7 mouse cellular contexts compared by ENCODE assay signal in genomic region chr12:24498150-24498840, GRCm38 (mm10). TPM values are rescaled to one million over a fixed set of nuclear protein-coding genes. Genes with fewer than 3 reads are reported as not detected.
DNase-seq lines count a peak whose midpoint lies in the region; ATAC-seq lines count a peak whose summit lies in the region.

Gene Taf1b (plus strand): TSS chr12:24498359.

- intact Hi-C loops in gastrocnemius, postnatal 36 days (cut with DNase I): no loop called here
- intact Hi-C loops in left cerebral cortex, postnatal 36 days (cut with DNase I): no loop called here

- ATAC-seq in intestine, embryonic 16.5 days: peak; percentile 95
- ATAC-seq in midbrain, embryonic 11.5 days (ENCODE audit: low FRiP score): peak; percentile 93

- WGBS in intestine, embryonic 16.5 days: 8% methylated on average over 31 of the region's 31 CpGs
- WGBS in midbrain, embryonic 11.5 days: 12% methylated on average over 22 of the region's 31 CpGs

- peak within 1 kb of the TSS; percentile 48; the same call in 1 of the 2 replicates for H3K27ac ChIP-seq in intestine, embryonic 16.5 days (ENCODE audit: low read length)
- H3K27ac ChIP-seq in midbrain, embryonic 11.5 days (ENCODE audit: low read depth, low read length): no peak within 1 kb of the TSS

- H3K4me1 ChIP-seq in intestine, embryonic 16.5 days (ENCODE audit: control insufficient read depth, insufficient read depth, low read length): no peaks in the 10 kb centered on the region
- H3K4me1 ChIP-seq in midbrain, embryonic 11.5 days (ENCODE audit: control insufficient read depth, insufficient read depth, low read length): no peaks in the 10 kb centered on the region

- H3K27me3 ChIP-seq in intestine, embryonic 16.5 days (replicated peaks; ENCODE audit: control insufficient read depth, insufficient read depth, low read length): no peaks in the 10 kb centered on the region
- H3K27me3 ChIP-seq in midbrain, embryonic 11.5 days (ENCODE audit: control insufficient read depth, insufficient read depth, low read length): no peaks in the 10 kb centered on the region

- H3K4me3 ChIP-seq in intestine, embryonic 16.5 days (ENCODE audit: low read length): peak within 1 kb of the TSS; percentile 73
- peak within 1 kb of the TSS; percentile 72 for H3K4me3 ChIP-seq in midbrain, embryonic 11.5 days (ENCODE audit: low read depth, low read length)

- no peaks in the 10 kb centered on the region for H3K36me3 ChIP-seq in intestine, embryonic 16.5 days (ENCODE audit: control insufficient read depth, insufficient read depth, low read length)
- H3K36me3 ChIP-seq in midbrain, embryonic 11.5 days (ENCODE audit: control insufficient read depth, insufficient read depth, low read length): no peaks in the 10 kb centered on the region

- H3K9ac ChIP-seq in intestine, embryonic 16.5 days (ENCODE audit: low read depth, low read length): peak within 1 kb of the TSS; percentile 81
- H3K9ac ChIP-seq in midbrain, embryonic 11.5 days (ENCODE audit: low read length): peak within 1 kb of the TSS; percentile 76

- no peaks in the 10 kb centered on the region for H3K9me3 ChIP-seq in intestine, embryonic 16.5 days (ENCODE audit: control insufficient read depth, low read length)
- no peaks in the 10 kb centered on the region for H3K9me3 ChIP-seq in midbrain, embryonic 11.5 days (ENCODE audit: control insufficient read depth, low read length)

- peak within 1 kb of the TSS; percentile 58 for H3K4me2 ChIP-seq in intestine, embryonic 16.5 days (ENCODE audit: low read depth, low read length)
- peak within 1 kb of the TSS; percentile 49 for H3K4me2 ChIP-seq in midbrain, embryonic 11.5 days

- peak; percentile 79 to 83 for DNase-seq in adrenal gland, adult 18-20 months (ENCODE audit: low spot score in 2 of 2)
- DNase-seq in embryo, embryonic 11 days: peak; percentile 85
- DNase-seq in gastrocnemius, postnatal 36 days: peak; percentile 71 to 85
- peak; percentile 85 to 88 for DNase-seq in left cerebral cortex, postnatal 36 days (ENCODE audit: low spot score in 2 of 2)
- peak; percentile 98 for DNase-seq in midbrain, embryonic 11.5 days (ENCODE audit: low spot score, missing footprints)
- DNase-seq in skeletal muscle tissue, adult 2 months (ENCODE audit: low read depth, low spot score): peak; percentile 44

RNA-seq across cellular contexts. Expression of gene Taf1b, which starts in this region (rescaled TPM):
- 1 to 10 TPM; 8.6 to 9.8 TPM for total RNA-seq in adrenal gland, adult 18-20 months (2021)
- total RNA-seq in gastrocnemius, postnatal 36 days (2021): 1 to 10 TPM; 5.9 to 7.2 TPM
- 15.7 and 18.5 TPM in 2 replicates for polyA plus RNA-seq in intestine, embryonic 16.5 days (2015; fragmentation: Nextera tagmentation; extraction: Ambion mirVana)
- total RNA-seq in left cerebral cortex, postnatal 36 days (2021): 10 to 100 TPM; 22.9 to 31.2 TPM
- polyA plus RNA-seq in midbrain, embryonic 11.5 days (2014; fragmentation: Nextera tagmentation; extraction: Ambion mirVana): 32.4 and 33.0 TPM in 2 replicates

Comparison
In these comparisons a context has a peak if more than half of its experiments do, and no peak if none do; other contexts are left out.
1. DNase-seq: peak in every context shown above with its lines; median percentile 98 in midbrain, embryonic 11.5 days; 86 in left cerebral cortex, postnatal 36 days; 85 in embryo, embryonic 11 days; 81 in adrenal gland, adult 18-20 months; 78 in gastrocnemius, postnatal 36 days; 44 in skeletal muscle tissue, adult 2 months.